Mouse (Mus musculus) liver, embryonic 15.5 days (tissue): Measurements from ENCODE around the gene Zfhx3. TPM values are rescaled to one million over a fixed set of nuclear protein-coding genes. Genes with fewer than 3 reads are reported as not detected.

Source experiments
- ATAC-seq: fragments of 200-750 bp; cut with Nextera tagmentation; 2 replicates; pipeline ENCODE4 v1.8.0; 2017; ENCODE audit warnings: moderate number of reproducible peaks, mild to moderate bottlenecking, moderate library complexity; ENCODE audit not compliant: insufficient read depth
- H3K27ac ChIP-seq: fragments of 300-500 bp; sonication (generic); replicated peaks from 2 replicates; pipeline ENCODE4 v1.5.1; 2015; ENCODE audit warnings: mild to moderate bottlenecking, inconsistent platforms
- H3K27me3 ChIP-seq: fragments of 300-500 bp; sonication (generic); 2 replicates; pipeline ENCODE4 v1.6.1; 2015; ENCODE audit warnings: mild to moderate bottlenecking, inconsistent platforms
- H3K36me3 ChIP-seq: fragments of 300-500 bp; sonication (generic); replicated peaks from 2 replicates; pipeline ENCODE4 v1.6.1; 2015; ENCODE audit warnings: moderate library complexity, mild to moderate bottlenecking, inconsistent platforms
- H3K4me1 ChIP-seq: fragments of 300-500 bp; sonication (generic); replicated peaks from 2 replicates; pipeline ENCODE4 v1.6.1; 2015; ENCODE audit warnings: inconsistent platforms
- H3K4me2 ChIP-seq: fragments of 300-500 bp; sonication (generic); 2 replicates; pipeline ENCODE4 v1.6.1; 2015; ENCODE audit warnings: moderate library complexity, mild to moderate bottlenecking, inconsistent platforms
- H3K4me3 ChIP-seq: fragments of 300-500 bp; sonication (generic); replicated peaks from 2 replicates; pipeline ENCODE4 v1.5.1; 2015; ENCODE audit warnings: mild to moderate bottlenecking, inconsistent platforms
- H3K9ac ChIP-seq: fragments of 300-500 bp; sonication (generic); 2 replicates; pipeline ENCODE4 v1.6.1; 2015; ENCODE audit warnings: moderate library complexity, mild to moderate bottlenecking, inconsistent platforms
- H3K9me3 ChIP-seq: fragments of 300-500 bp; sonication (generic); replicated peaks from 2 replicates; pipeline ENCODE4 v1.6.1; 2016; ENCODE audit warnings: inconsistent platforms
- WGBS: fragments of 180-500 bp; shearing (Covaris S2); methylation state at CpG from one replicate; pipeline ENCODE4 v1.1.7; 2015; ENCODE audit warnings: mixed read lengths; ENCODE audit not compliant: insufficient replicate concordance; 5-methylcytosine and 5-hydroxymethylcytosine counted together
- polyA plus RNA-seq: library from polyadenylated mRNA; unstranded; fragments of >200 nt; fragmentation: Nextera tagmentation; extraction: Ambion mirVana; gene quantifications from 2 replicates; pipeline ENCODE4 v1.2.1, GENCODE M21; 2015

The Zfhx3 gene
- polyA plus RNA-seq, 1 experiment from 2014 or later, result 1.0 TPM

GRCm38 (mm10) chr8:108819271-108819671 lies 876.8 kb downstream of the Zfhx3 start:
- H3K9ac ChIP-seq, result no peak overlapping the region
- no peak overlapping the region for H3K4me2 ChIP-seq
- no peaks in the 10 kb centered on the region for H3K27me3 ChIP-seq
- no peaks in the 10 kb centered on the region for H3K36me3 ChIP-seq
- H3K27ac ChIP-seq, result no peak overlapping the region
- WGBS, result 65% methylated on average over 8 of the region's 8 CpGs
- H3K4me3 ChIP-seq, result no peak overlapping the region
- H3K4me1 ChIP-seq, result peaks cover 35% of the 10 kb centered on the region
- no peak for ATAC-seq
- H3K9me3 ChIP-seq, result no peaks in the 10 kb centered on the region

- Histone ChIP-seq H3K9me3 (no peaks in the 10 kb centered on the region), H3K4me2 (peak overlapping the region; percentile 51), H3K4me3 (peak overlapping the region; percentile 23; the same call in 1 of the 2 replicates), H3K4me1 (peaks cover 35% of the 10 kb centered on the region), H3K27me3 (no peaks in the 10 kb centered on the region), H3K9ac (no peak overlapping the region), H3K36me3 (no peaks in the 10 kb centered on the region), H3K27ac (no peak overlapping the region)
- 19% methylated on average over 3 of the region's 3 CpGs for WGBS
- ATAC-seq, result peak; percentile 59
Observed at GRCm38 (mm10) chr8:108819826-108820225, 877.4 kb downstream of the Zfhx3 start.

DNA sequence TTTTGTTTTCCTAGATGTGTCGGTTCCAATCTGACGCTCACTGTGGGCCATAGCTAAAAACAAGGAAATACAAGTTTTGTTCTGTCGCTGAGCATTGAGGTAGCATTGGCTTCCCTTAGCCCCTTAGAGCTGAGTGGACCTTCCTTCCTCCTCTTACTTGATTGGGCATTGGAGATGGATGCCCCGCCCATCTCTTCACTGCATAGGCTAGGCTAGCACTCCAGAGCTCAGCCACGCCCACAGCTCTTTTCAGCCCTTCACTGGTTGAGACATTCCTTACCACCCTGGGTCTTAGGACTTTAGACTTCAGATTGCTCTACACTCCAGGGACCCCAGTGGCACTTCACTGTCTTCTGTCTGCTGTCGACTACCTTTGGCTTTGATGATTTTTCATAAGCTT lies 878.2 kb downstream of the Zfhx3 start:
- Histone ChIP-seq H3K27me3 (no peaks in the 10 kb centered on the region), H3K9me3 (no peaks in the 10 kb centered on the region), H3K4me3 (peak overlapping the region; percentile 23), H3K36me3 (no peaks in the 10 kb centered on the region), H3K27ac (no peak overlapping the region), H3K4me2 (peak overlapping the region; percentile 51), H3K4me1 (peaks cover 35% of the 10 kb centered on the region), H3K9ac (no peak overlapping the region)
- WGBS, result 13% methylated on average over 6 of the region's 6 CpGs
- peak; percentile 76 for ATAC-seq

DNA sequence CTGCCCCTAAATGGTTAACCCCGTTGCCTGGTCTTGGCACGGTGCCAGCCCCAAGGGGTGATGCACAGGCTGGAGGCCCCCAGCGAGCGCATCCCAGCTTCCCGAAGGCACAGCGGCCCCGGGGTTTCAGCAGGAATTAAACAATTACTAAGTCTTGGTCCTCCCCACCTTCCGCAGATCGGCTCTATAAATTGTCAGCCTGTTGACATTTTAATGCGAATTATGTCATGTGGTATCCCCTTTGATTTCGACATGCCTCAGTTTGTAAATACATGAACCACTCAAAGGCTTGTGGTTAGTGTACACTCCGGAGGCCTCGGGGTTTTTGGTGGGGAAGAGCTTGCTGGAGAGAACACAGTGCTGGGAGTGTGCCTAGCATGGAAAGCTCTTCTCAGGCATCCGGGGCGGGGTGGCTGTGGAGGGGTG lies 880.4 kb downstream of the Zfhx3 start:
- H3K27me3 ChIP-seq, result no peaks in the 10 kb centered on the region
- ATAC-seq, result 0 out of 2 replicates have a peak, but pooled peaks have one; percentile 18
- H3K36me3 ChIP-seq, result no peaks in the 10 kb centered on the region
- no peak overlapping the region for H3K4me2 ChIP-seq
- H3K9me3 ChIP-seq, result no peaks in the 10 kb centered on the region
- no peak overlapping the region for H3K4me3 ChIP-seq
- no peak overlapping the region for H3K9ac ChIP-seq
- H3K27ac ChIP-seq, result no peak overlapping the region
- 40% methylated on average over 15 of the region's 15 CpGs for WGBS
- peaks cover 37% of the 10 kb centered on the region for H3K4me1 ChIP-seq

DNA sequence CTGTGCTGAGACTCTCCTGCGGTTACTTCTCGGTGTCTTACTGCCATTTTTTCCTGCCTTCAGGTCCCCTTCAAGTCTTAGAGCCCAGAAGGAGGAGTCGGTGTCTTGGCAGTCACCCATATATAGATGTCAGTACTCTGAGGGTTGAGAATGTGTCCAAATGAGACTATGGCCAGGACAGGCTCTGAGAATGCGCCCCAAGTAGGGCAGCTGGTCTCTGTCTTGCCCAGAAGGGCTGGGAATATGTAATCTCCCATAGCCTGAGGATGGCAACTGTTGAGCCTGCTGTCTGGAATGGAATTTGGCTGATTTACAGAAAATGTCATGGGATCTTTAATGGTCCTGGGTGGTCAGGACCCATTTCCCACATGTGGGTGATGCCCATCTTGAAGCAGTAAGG lies 881.6 kb downstream of the Zfhx3 start:
- 69% methylated on average over 4 of the region's 4 CpGs for WGBS
- H3K4me1 ChIP-seq, result peaks cover 37% of the 10 kb centered on the region
- ATAC-seq, result no peak
- H3K27ac ChIP-seq, result no peak overlapping the region
- no peak overlapping the region for H3K9ac ChIP-seq
- H3K36me3 ChIP-seq, result no peaks in the 10 kb centered on the region
- no peak overlapping the region for H3K4me2 ChIP-seq
- H3K9me3 ChIP-seq, result no peaks in the 10 kb centered on the region
- no peak overlapping the region for H3K4me3 ChIP-seq
- H3K27me3 ChIP-seq, result no peaks in the 10 kb centered on the region

- Histone ChIP-seq H3K27ac (no peak overlapping the region), H3K27me3 (no peaks in the 10 kb centered on the region), H3K4me1 (peaks cover 19% of the 10 kb centered on the region), H3K9ac (no peak overlapping the region), H3K36me3 (no peaks in the 10 kb centered on the region), H3K4me3 (no peak overlapping the region), H3K9me3 (no peaks in the 10 kb centered on the region), H3K4me2 (no peak overlapping the region)
- ATAC-seq, result no peak
- 69% methylated on average over 4 of the region's 4 CpGs for WGBS
Observed at GRCm38 (mm10) chr8:108826414-108826813, 884.0 kb downstream of the Zfhx3 start.

DNA sequence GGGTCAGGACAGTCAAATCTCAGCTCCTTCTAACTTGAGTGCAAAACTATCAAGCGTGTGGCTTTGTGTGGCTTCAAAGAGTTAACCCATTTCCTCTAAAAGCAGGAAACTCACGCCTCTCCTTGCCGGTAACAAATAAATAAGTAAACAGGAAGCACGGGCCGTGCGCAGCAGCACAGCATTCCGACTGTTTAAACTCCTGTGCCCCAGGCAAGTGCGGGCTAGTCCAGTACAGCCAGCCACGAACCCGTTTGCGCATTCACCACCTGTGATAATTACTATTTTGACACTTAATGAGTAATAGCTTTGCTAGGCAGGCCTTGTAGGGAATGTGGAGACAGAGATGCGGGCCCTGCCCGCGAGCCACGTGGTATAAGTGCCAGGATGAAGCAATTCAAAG lies 885.0 kb downstream of the Zfhx3 start:
- no peaks in the 10 kb centered on the region for H3K27me3 ChIP-seq
- no peaks in the 10 kb centered on the region for H3K36me3 ChIP-seq
- no peak for ATAC-seq
- H3K9me3 ChIP-seq, result no peaks in the 10 kb centered on the region
- H3K27ac ChIP-seq, result no peak overlapping the region
- no peak overlapping the region for H3K9ac ChIP-seq
- no peak overlapping the region for H3K4me2 ChIP-seq
- WGBS, result 43% methylated on average over 15 of the region's 15 CpGs
- H3K4me1 ChIP-seq, result peaks cover 13% of the 10 kb centered on the region
- no peak overlapping the region for H3K4me3 ChIP-seq

DNA sequence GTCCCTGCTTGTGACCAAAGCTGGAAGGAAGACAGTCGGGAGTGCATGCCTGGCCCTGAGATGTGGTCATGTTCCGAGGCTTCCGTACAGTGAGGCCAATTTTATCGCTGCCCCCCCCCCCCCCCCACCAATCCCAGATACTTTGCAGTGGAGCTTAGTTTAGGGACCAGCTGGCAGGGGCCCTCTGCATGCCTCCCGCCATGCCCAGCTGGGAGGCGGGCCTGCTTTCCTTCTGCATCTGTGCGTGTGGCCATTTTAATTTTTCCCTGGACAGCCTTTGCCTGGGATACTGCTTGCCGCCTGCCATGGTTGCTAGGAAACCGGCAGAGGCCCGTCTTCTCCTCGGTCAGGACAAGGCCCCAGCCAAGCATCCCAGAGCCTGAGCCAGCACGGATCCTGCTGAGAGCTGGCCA lies 886.9 kb downstream of the Zfhx3 start:
- H3K9ac ChIP-seq, result no peak overlapping the region
- ATAC-seq, result no peak
- H3K9me3 ChIP-seq, result no peaks in the 10 kb centered on the region
- H3K27ac ChIP-seq, result no peak overlapping the region
- peaks cover 3% of the 10 kb centered on the region; the same call in 1 of the 2 replicates for H3K4me1 ChIP-seq
- no peak overlapping the region for H3K4me2 ChIP-seq
- 69% methylated on average over 12 of the region's 12 CpGs for WGBS
- no peaks in the 10 kb centered on the region for H3K27me3 ChIP-seq
- H3K4me3 ChIP-seq, result no peak overlapping the region
- no peaks in the 10 kb centered on the region for H3K36me3 ChIP-seq

GRCm38 (mm10) chr8:108835143-108835542 lies 892.7 kb downstream of the Zfhx3 start:
- H3K27me3 ChIP-seq, result no peaks in the 10 kb centered on the region
- no peak overlapping the region for H3K4me3 ChIP-seq
- no peak for ATAC-seq
- H3K36me3 ChIP-seq, result no peaks in the 10 kb centered on the region
- no peak overlapping the region for H3K27ac ChIP-seq
- H3K9me3 ChIP-seq, result no peaks in the 10 kb centered on the region
- 71% methylated on average over 11 of the region's 11 CpGs for WGBS
- H3K9ac ChIP-seq, result no peak overlapping the region
- no peaks in the 10 kb centered on the region for H3K4me1 ChIP-seq
- no peak overlapping the region for H3K4me2 ChIP-seq

GRCm38 (mm10) chr8:108837788-108838187 lies 895.3 kb downstream of the Zfhx3 start:
- H3K9ac ChIP-seq, result no peak overlapping the region
- H3K27me3 ChIP-seq, result no peaks in the 10 kb centered on the region
- no peaks in the 10 kb centered on the region for H3K36me3 ChIP-seq
- H3K4me3 ChIP-seq, result no peak overlapping the region
- H3K9me3 ChIP-seq, result no peaks in the 10 kb centered on the region
- H3K4me2 ChIP-seq, result no peak overlapping the region
- ATAC-seq, result no peak
- H3K27ac ChIP-seq, result no peak overlapping the region
- WGBS, result 53% methylated on average over 10 of the region's 10 CpGs
- no peaks in the 10 kb centered on the region for H3K4me1 ChIP-seq

- no peaks in the 10 kb centered on the region for H3K36me3 ChIP-seq
- no peak overlapping the region for H3K9ac ChIP-seq
- no peaks in the 10 kb centered on the region for H3K27me3 ChIP-seq
- no peak overlapping the region for H3K4me3 ChIP-seq
- H3K27ac ChIP-seq, result no peak overlapping the region
- no peaks in the 10 kb centered on the region for H3K4me1 ChIP-seq
- no peak overlapping the region for H3K4me2 ChIP-seq
- ATAC-seq, result no peak
- WGBS, result 77% methylated on average over 6 of the region's 6 CpGs
- H3K9me3 ChIP-seq, result no peaks in the 10 kb centered on the region
Observed at GRCm38 (mm10) chr8:108838761-108839160, 896.3 kb downstream of the Zfhx3 start.

GRCm38 (mm10) chr8:108842307-108842706 lies 899.9 kb downstream of the Zfhx3 start:
- Histone ChIP-seq H3K4me1 (no peaks in the 10 kb centered on the region; the same call in 1 of the 2 replicates), H3K27ac (no peak overlapping the region), H3K9ac (no peak overlapping the region), H3K4me3 (no peak overlapping the region), H3K36me3 (no peaks in the 10 kb centered on the region), H3K9me3 (no peaks in the 10 kb centered on the region), H3K27me3 (no peaks in the 10 kb centered on the region), H3K4me2 (no peak overlapping the region)
- no peak for ATAC-seq
- whole genome bisulfite sequencing, result 22% methylated on average over 5 of the region's 5 CpGs
